Mouse (Mus musculus) megakaryocyte, embryonic 14.5 days (primary cell): ENCODE data around the gene Cald1.

Experiments used
- FLI1 ChIP-seq: IDR thresholded peaks from 2 replicates; pipeline ENCODE4 v1.6.1; 2012; ENCODE audit warnings: low read length, inconsistent platforms, mixed read lengths
- GATA1 ChIP-seq: IDR thresholded peaks from 3 replicates; pipeline ENCODE4 v1.6.1; 2012; ENCODE audit warnings: mixed read lengths, low read length, inconsistent platforms, borderline replicate concordance

- no peak for TF ChIP-seq GATA1
- no peak for TF ChIP-seq FLI1
Measured at GRCm38 (mm10) chr6:34671355-34671754, 73.1 kb downstream of the Cald1 start.
